Mouse (Mus musculus): Measurements from ENCODE around the gene Sorcs2. TPM values are rescaled to one million over a fixed set of nuclear protein-coding genes. Genes with fewer than 3 reads are reported as not detected.
A peak's percentile ranks its signal among the peaks of the same experiment; 100 is the strongest.

The Sorcs2 gene
- 4.1 and 6.0 TPM in 2 replicates for polyA plus RNA-seq (2014; fragmentation: Nextera tagmentation; extraction: Ambion mirVana)

DNA sequence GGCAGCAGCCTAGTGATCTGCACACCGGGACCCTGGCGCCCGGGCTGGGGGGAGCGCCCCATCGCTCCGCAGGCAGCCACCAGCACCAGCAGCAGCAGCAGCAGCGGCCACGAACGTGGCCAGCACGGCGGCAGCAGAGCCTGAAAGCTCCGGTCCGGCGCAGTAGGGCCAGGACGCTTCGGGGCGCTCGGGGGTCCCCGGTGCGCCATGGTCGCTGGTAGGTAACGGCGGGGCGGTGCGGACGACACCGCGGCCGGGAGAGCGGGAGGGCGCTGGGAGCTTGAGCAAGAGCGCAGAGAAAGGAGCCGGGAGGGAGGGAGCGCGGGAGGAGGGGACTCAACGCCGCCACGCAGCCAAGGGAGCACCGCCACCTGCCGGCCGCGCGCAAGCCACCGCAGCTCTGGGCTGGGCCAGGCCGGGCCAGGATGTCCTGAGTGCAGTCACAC, at the start of gene Sorcs2:
Gene Sorcs2, minus strand, starts transcription at position 303 of the 446 bp plus-strand sequence.
- ATAC-seq (ENCODE audit: low FRiP score) (peak; percentile 84), DNase-seq (ENCODE audit: low spot score) (peak; percentile 88)
- Histone ChIP-seq H3K4me3 (ENCODE audit: low read depth, low read length) (peak within 1 kb of the TSS; percentile 76), H3K27ac (ENCODE audit: low read depth, low read length) (no peak within 1 kb of the TSS), H3K4me1 (replicated peaks; ENCODE audit: control insufficient read depth, insufficient read depth, low read length) (no peaks in the 10 kb centered on the region; the same call in 1 of the 2 replicates), H3K27me3 (ENCODE audit: control insufficient read depth, insufficient read depth, low read length) (peaks cover 6% of the 10 kb centered on the region; the same call in 1 of the 2 replicates), H3K9ac (ENCODE audit: low read depth, low read length) (peak within 1 kb of the TSS; percentile 76), H3K9me3 (ENCODE audit: control insufficient read depth, low read length) (no peaks in the 10 kb centered on the region), H3K4me2 (replicated peaks; ENCODE audit: low read depth, low read length) (peak within 1 kb of the TSS; percentile 100), H3K36me3 (ENCODE audit: control insufficient read depth, insufficient read depth, low read length) (no peaks in the 10 kb centered on the region)
- WGBS, result under 1% methylated on average over 36 of the region's 45 CpGs

GRCm38 (mm10) chr5:36446166-36446890, 48.4 kb upstream of the Sorcs2 start:
- Histone ChIP-seq H3K9me3 (ENCODE audit: control insufficient read depth, low read length) (no peaks in the 10 kb centered on the region), H3K4me3 (ENCODE audit: low read depth, low read length) (no peak overlapping the region), H3K4me1 (replicated peaks; ENCODE audit: control insufficient read depth, insufficient read depth, low read length) (no peaks in the 10 kb centered on the region), H3K27me3 (ENCODE audit: control insufficient read depth, insufficient read depth, low read length) (no peaks in the 10 kb centered on the region), H3K4me2 (replicated peaks; ENCODE audit: low read depth, low read length) (no peak overlapping the region), H3K27ac (ENCODE audit: low read depth, low read length) (no peak overlapping the region), H3K36me3 (ENCODE audit: control insufficient read depth, insufficient read depth, low read length) (no peaks in the 10 kb centered on the region), H3K9ac (ENCODE audit: low read depth, low read length) (no peak overlapping the region)
- ATAC-seq (ENCODE audit: low FRiP score), result no peak
- WGBS, result 39% methylated on average over 9 of the region's 9 CpGs
- no peak for DNase-seq (ENCODE audit: low spot score)

- Histone ChIP-seq H3K36me3 (ENCODE audit: control insufficient read depth, insufficient read depth, low read length) (no peaks in the 10 kb centered on the region), H3K9ac (ENCODE audit: low read depth, low read length) (no peak overlapping the region), H3K9me3 (ENCODE audit: control insufficient read depth, low read length) (no peaks in the 10 kb centered on the region), H3K4me3 (ENCODE audit: low read depth, low read length) (no peak overlapping the region), H3K4me2 (replicated peaks; ENCODE audit: low read depth, low read length) (no peak overlapping the region), H3K27ac (ENCODE audit: low read depth, low read length) (no peak overlapping the region), H3K4me1 (replicated peaks; ENCODE audit: control insufficient read depth, insufficient read depth, low read length) (no peaks in the 10 kb centered on the region), H3K27me3 (ENCODE audit: control insufficient read depth, insufficient read depth, low read length) (no peaks in the 10 kb centered on the region)
- DNase-seq (ENCODE audit: low spot score), result no peak
- WGBS, result 34% methylated on average over 8 of the region's 8 CpGs
- no peak for ATAC-seq (ENCODE audit: low FRiP score)
Observed at GRCm38 (mm10) chr5:36445028-36445427, 47.1 kb upstream of the Sorcs2 start.

DNA sequence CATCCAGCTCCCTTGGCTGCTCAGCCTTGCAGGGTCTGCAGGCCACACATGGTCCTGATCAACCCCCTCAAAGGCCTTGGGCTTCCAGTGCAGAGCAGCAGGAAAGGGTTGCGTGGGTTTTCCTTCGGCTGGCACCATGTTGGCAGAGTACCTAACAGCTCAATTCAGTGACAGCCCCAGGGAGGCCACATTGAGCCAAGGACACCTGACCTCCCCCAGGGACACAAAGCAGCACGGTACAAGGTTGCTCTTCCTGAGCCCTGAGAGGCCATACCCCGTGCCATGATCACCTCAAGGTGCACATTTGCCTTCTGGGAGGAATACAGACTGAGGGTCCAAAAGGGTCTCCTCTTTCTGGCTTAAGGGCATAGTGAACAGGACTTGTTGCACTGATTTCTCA, 46.7 kb upstream of the Sorcs2 start:
- H3K9me3 ChIP-seq (ENCODE audit: control insufficient read depth, low read length), result no peaks in the 10 kb centered on the region
- H3K4me2 ChIP-seq (replicated peaks; ENCODE audit: low read depth, low read length), result no peak overlapping the region
- no peaks in the 10 kb centered on the region for H3K27me3 ChIP-seq (ENCODE audit: control insufficient read depth, insufficient read depth, low read length)
- WGBS, result 67% methylated on average over 4 of the region's 4 CpGs
- H3K9ac ChIP-seq (ENCODE audit: low read depth, low read length), result no peak overlapping the region
- no peaks in the 10 kb centered on the region for H3K4me1 ChIP-seq (replicated peaks; ENCODE audit: control insufficient read depth, insufficient read depth, low read length)
- H3K27ac ChIP-seq (ENCODE audit: low read depth, low read length), result no peak overlapping the region
- H3K4me3 ChIP-seq (ENCODE audit: low read depth, low read length), result no peak overlapping the region
- no peak for ATAC-seq (ENCODE audit: low FRiP score)
- H3K36me3 ChIP-seq (ENCODE audit: control insufficient read depth, insufficient read depth, low read length), result no peaks in the 10 kb centered on the region
- DNase-seq (ENCODE audit: low spot score), result no peak

GRCm38 (mm10) chr5:36440741-36441140, 42.8 kb upstream of the Sorcs2 start:
- no peaks in the 10 kb centered on the region for H3K9me3 ChIP-seq (ENCODE audit: control insufficient read depth, low read length)
- H3K27ac ChIP-seq (ENCODE audit: low read depth, low read length), result no peak overlapping the region
- no peaks in the 10 kb centered on the region for H3K27me3 ChIP-seq (ENCODE audit: control insufficient read depth, insufficient read depth, low read length)
- 77% methylated on average over 3 of the region's 3 CpGs for WGBS
- no peak overlapping the region for H3K9ac ChIP-seq (ENCODE audit: low read depth, low read length)
- ATAC-seq (ENCODE audit: low FRiP score) (no peak), DNase-seq (ENCODE audit: low spot score) (no peak)
- no peak overlapping the region for H3K4me2 ChIP-seq (replicated peaks; ENCODE audit: low read depth, low read length)
- H3K36me3 ChIP-seq (ENCODE audit: control insufficient read depth, insufficient read depth, low read length), result no peaks in the 10 kb centered on the region
- H3K4me1 ChIP-seq (replicated peaks; ENCODE audit: control insufficient read depth, insufficient read depth, low read length), result no peaks in the 10 kb centered on the region
- no peak overlapping the region for H3K4me3 ChIP-seq (ENCODE audit: low read depth, low read length)

DNA sequence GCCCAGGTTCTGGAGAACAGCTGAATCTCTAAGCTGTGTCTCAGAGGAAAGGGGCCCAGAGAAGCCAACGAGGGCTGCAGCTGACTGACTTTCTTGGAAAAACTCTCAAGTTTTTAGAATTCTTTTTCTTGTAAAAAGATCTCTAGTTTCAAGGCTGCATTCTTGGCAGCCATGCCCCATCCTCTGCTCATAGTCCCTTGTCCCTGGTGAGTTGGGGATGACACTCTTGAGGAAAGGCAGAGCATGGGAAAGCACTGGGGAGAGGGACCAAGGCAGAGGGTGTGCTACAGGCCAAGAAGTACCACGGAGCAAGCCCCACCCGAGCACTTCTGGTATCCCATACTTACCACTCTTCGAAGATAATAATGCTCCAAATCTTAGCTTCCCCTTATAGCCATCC, 38.9 kb upstream of the Sorcs2 start:
- WGBS, result 71% methylated on average over 4 of the region's 4 CpGs
- ATAC-seq (ENCODE audit: low FRiP score) (no peak), DNase-seq (ENCODE audit: low spot score) (no peak)
- no peak overlapping the region for H3K4me3 ChIP-seq (ENCODE audit: low read depth, low read length)
- no peaks in the 10 kb centered on the region for H3K4me1 ChIP-seq (replicated peaks; ENCODE audit: control insufficient read depth, insufficient read depth, low read length)
- H3K27ac ChIP-seq (ENCODE audit: low read depth, low read length), result no peak overlapping the region
- no peak overlapping the region for H3K4me2 ChIP-seq (replicated peaks; ENCODE audit: low read depth, low read length)
- H3K9me3 ChIP-seq (ENCODE audit: control insufficient read depth, low read length), result no peaks in the 10 kb centered on the region
- H3K36me3 ChIP-seq (ENCODE audit: control insufficient read depth, insufficient read depth, low read length), result no peaks in the 10 kb centered on the region
- H3K27me3 ChIP-seq (ENCODE audit: control insufficient read depth, insufficient read depth, low read length), result no peaks in the 10 kb centered on the region
- H3K9ac ChIP-seq (ENCODE audit: low read depth, low read length), result no peak overlapping the region

DNA sequence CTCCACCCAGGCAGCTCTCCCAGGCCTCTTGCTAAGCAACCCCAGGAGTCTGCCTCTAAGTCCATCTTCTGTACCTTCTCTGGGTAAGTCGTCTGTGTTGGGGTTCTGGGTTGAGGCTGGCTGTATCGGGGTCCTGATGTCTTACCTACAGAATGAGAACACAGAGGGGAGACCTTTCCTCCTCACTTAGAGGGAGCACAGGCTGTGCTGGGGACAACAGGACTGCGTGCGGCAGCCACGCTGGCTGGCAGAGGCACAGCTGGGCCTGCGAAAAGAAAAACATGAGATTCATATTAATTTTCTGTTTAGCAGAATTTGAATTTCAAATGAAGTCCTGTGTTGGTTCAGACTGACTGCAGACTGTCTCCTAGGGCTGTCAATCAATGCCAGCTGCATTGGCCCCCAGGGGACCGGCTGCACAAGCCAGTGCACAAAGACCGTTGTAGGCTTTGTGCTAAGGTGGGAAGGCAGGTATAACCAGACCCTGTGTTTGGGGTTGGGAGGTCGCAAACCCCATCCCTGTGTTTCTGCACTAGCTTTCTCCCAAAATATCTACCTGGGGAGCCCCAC, 36.5 kb upstream of the Sorcs2 start:
- 57% methylated on average over 9 of the region's 9 CpGs for WGBS
- peak; percentile 44 for DNase-seq (ENCODE audit: low spot score)
- Histone ChIP-seq H3K27ac (ENCODE audit: low read depth, low read length) (peak overlapping the region; percentile 40), H3K36me3 (ENCODE audit: control insufficient read depth, insufficient read depth, low read length) (no peaks in the 10 kb centered on the region), H3K4me1 (replicated peaks; ENCODE audit: control insufficient read depth, insufficient read depth, low read length) (no peaks in the 10 kb centered on the region), H3K4me3 (ENCODE audit: low read depth, low read length) (no peak overlapping the region), H3K9me3 (ENCODE audit: control insufficient read depth, low read length) (no peaks in the 10 kb centered on the region), H3K27me3 (ENCODE audit: control insufficient read depth, insufficient read depth, low read length) (no peaks in the 10 kb centered on the region), H3K4me2 (replicated peaks; ENCODE audit: low read depth, low read length) (no peak overlapping the region), H3K9ac (ENCODE audit: low read depth, low read length) (0 out of 2 replicates have a peak overlapping the region, but pooled peaks have one; percentile 28)
- ATAC-seq (ENCODE audit: low FRiP score), result peak; percentile 73

DNA sequence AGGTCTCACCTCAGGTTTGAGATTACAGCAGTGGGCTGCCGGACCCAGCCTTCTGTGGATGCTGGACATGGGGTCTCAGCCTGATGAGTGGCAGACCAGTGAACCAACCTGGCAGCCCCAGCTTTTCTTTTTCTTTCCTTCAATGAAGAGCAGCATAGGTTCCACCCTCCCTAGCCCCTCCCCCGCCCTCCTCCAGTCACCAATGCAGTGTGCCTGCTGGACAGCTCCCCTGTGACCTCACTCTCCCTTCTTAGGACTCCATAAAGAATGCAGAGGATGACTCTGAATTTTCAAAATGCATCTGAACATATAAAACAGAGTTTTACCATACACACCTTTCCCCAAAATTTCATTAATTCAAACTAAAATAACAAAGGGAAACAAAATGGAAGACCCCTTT, 33.8 kb upstream of the Sorcs2 start:
- no peaks in the 10 kb centered on the region for H3K9me3 ChIP-seq (ENCODE audit: control insufficient read depth, low read length)
- 0 out of 2 replicates have a peak, but pooled peaks cover 3% of the 10 kb centered on the region for H3K4me1 ChIP-seq (replicated peaks; ENCODE audit: control insufficient read depth, insufficient read depth, low read length)
- H3K27me3 ChIP-seq (ENCODE audit: control insufficient read depth, insufficient read depth, low read length), result no peaks in the 10 kb centered on the region
- 54% methylated on average over 2 of the region's 2 CpGs for WGBS
- DNase-seq (ENCODE audit: low spot score) (peak; percentile 27), ATAC-seq (ENCODE audit: low FRiP score) (no peak)
- H3K27ac ChIP-seq (ENCODE audit: low read depth, low read length), result no peak overlapping the region
- no peak overlapping the region for H3K9ac ChIP-seq (ENCODE audit: low read depth, low read length)
- no peak overlapping the region for H3K4me3 ChIP-seq (ENCODE audit: low read depth, low read length)
- no peaks in the 10 kb centered on the region for H3K36me3 ChIP-seq (ENCODE audit: control insufficient read depth, insufficient read depth, low read length)
- H3K4me2 ChIP-seq (replicated peaks; ENCODE audit: low read depth, low read length), result no peak overlapping the region

DNA sequence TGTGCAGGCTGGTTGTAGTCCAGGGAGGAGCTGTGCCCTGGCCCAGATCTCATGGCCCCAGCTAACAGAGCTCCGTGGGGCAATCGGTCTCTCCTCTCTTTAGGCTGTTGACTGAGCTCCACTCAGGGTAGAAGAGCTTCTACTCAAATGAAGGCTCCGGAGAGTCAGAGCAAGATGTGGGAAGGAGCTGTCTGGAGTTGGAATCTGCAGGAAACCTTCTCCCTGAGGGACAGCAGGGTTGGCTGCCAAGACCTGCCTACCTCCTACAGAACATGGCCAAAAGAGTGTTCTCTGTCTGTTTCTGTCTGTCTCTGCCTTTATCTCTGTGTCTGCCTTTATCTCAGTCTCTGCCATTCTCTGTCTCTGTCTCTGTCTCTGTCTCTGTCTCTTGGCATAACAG, 31.6 kb upstream of the Sorcs2 start:
- H3K4me2 ChIP-seq (replicated peaks; ENCODE audit: low read depth, low read length), result no peak overlapping the region
- WGBS, result 90% methylated on average over 3 of the region's 3 CpGs
- H3K27me3 ChIP-seq (ENCODE audit: control insufficient read depth, insufficient read depth, low read length), result no peaks in the 10 kb centered on the region
- H3K4me1 ChIP-seq (replicated peaks; ENCODE audit: control insufficient read depth, insufficient read depth, low read length), result 0 out of 2 replicates have a peak, but pooled peaks cover 3% of the 10 kb centered on the region
- no peak overlapping the region for H3K4me3 ChIP-seq (ENCODE audit: low read depth, low read length)
- H3K36me3 ChIP-seq (ENCODE audit: control insufficient read depth, insufficient read depth, low read length), result no peaks in the 10 kb centered on the region
- no peak overlapping the region for H3K27ac ChIP-seq (ENCODE audit: low read depth, low read length)
- H3K9ac ChIP-seq (ENCODE audit: low read depth, low read length), result no peak overlapping the region
- no peak for DNase-seq (ENCODE audit: low spot score)
- H3K9me3 ChIP-seq (ENCODE audit: control insufficient read depth, low read length), result no peaks in the 10 kb centered on the region
- no peak for ATAC-seq (ENCODE audit: low FRiP score)
